Mouse (Mus musculus) forebrain, embryonic 11.5 days (tissue): ENCODE measurements at regions not wholly inside any gene's neighbourhood (a gene's known extent, or its start where the extent isn't known, plus 50 kb on each side); places are given as distances from the start of the nearest gene placed in this dataset.

Source experiments
- ATAC-seq: fragments of 200-750 bp; cut with Nextera tagmentation; replicated peaks from 2 replicates; pipeline ENCODE4 v1.8.0; 2017; ENCODE audit warnings: moderate TSS enrichment; ENCODE audit not compliant: low FRiP score
- DNase-seq: peaks from one replicate; pipeline ENCODE4 v3.0.0-alpha.2; 2017; ENCODE audit warnings: low spot score
- H3K27ac ChIP-seq: fragments of 300-500 bp; sonication (generic); 2 replicates; pipeline ENCODE4 v1.5.1; 2014; ENCODE audit warnings: low read depth, low read length
- H3K27me3 ChIP-seq: fragments of 300-500 bp; sonication (generic); 2 replicates; pipeline ENCODE4 v1.6.1; 2014; ENCODE audit warnings: mild to moderate bottlenecking, low read length, mixed read lengths; ENCODE audit not compliant: control insufficient read depth, insufficient read depth
- H3K36me3 ChIP-seq: fragments of 300-500 bp; sonication (generic); 2 replicates; pipeline ENCODE4 v1.6.1; 2014; ENCODE audit warnings: mild to moderate bottlenecking, low read length, moderate library complexity, mixed read lengths; ENCODE audit not compliant: control insufficient read depth, insufficient read depth
- H3K4me1 ChIP-seq: fragments of 300-500 bp; sonication (generic); replicated peaks from 2 replicates; pipeline ENCODE4 v1.6.1; 2014; ENCODE audit warnings: low read length, mixed read lengths; ENCODE audit not compliant: control insufficient read depth, insufficient read depth
- H3K4me2 ChIP-seq: fragments of 300-500 bp; sonication (generic); 2 replicates; pipeline ENCODE4 v1.6.1; 2014; ENCODE audit warnings: low read depth, mild to moderate bottlenecking, low read length, moderate library complexity, mixed read lengths; ENCODE audit not compliant: severe bottlenecking
- H3K4me3 ChIP-seq: fragments of 300-500 bp; sonication (generic); 2 replicates; pipeline ENCODE4 v1.5.1; 2014; ENCODE audit warnings: low read depth, low read length
- H3K9ac ChIP-seq: fragments of 300-500 bp; sonication (generic); 2 replicates; pipeline ENCODE4 v1.6.1; 2014; ENCODE audit warnings: low read length
- H3K9me3 ChIP-seq: fragments of 300-500 bp; sonication (generic); 2 replicates; pipeline ENCODE4 v1.6.1; 2016; ENCODE audit warnings: low read length, mixed read lengths; ENCODE audit not compliant: control insufficient read depth
- WGBS: fragments of 180-500 bp; shearing (Covaris S2); extraction: QIAGEN DNeasy Blood & Tissue Kit; methylation state at CpG from one replicate; pipeline ENCODE4 v1.1.7; 2014; 5-methylcytosine and 5-hydroxymethylcytosine counted together

DNA sequence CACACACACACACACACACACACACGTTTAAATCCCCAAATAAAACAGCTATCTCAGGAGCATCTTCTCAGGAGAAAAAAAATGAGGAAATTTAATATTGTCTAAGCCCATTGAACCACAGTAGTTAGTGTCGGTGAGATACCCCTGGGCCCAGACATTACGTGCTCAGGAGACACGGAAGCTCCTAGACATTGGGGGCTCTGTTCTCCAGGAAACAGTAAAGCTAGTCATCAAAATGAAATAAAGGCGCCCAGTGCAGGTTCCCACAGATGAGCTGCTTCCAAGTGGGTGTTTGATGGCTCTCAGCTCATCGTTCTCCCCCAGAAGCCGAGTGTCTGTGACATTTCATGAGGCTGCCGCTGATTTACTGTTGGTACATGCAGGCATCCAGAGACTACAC is 325.8 kb upstream of the Gm5415 start:
- DNase-seq, result no peak

GRCm38 (mm10) chr1:32866111-32866510 is 319.0 kb upstream of the Gm5415 start:
- no peak overlapping the region for H3K27ac ChIP-seq
- DNase-seq (no peak), ATAC-seq (no peak)
- no peaks in the 10 kb centered on the region for H3K27me3 ChIP-seq
- H3K4me1 ChIP-seq, result no peaks in the 10 kb centered on the region
- H3K9ac ChIP-seq, result no peak overlapping the region
- H3K4me3 ChIP-seq, result no peak overlapping the region
- no peak overlapping the region for H3K4me2 ChIP-seq
- no peaks in the 10 kb centered on the region for H3K36me3 ChIP-seq
- H3K9me3 ChIP-seq, result no peaks in the 10 kb centered on the region
- 74% methylated on average over 1 of the region's 1 CpGs for WGBS

More for the DNA sequence above, 325.8 kb upstream of the Gm5415 start:
- 84% methylated on average over 8 of the region's 8 CpGs for WGBS
- no peaks in the 10 kb centered on the region for H3K27me3 ChIP-seq
- no peak overlapping the region for H3K9ac ChIP-seq
- H3K4me2 ChIP-seq, result no peak overlapping the region
- H3K9me3 ChIP-seq, result no peaks in the 10 kb centered on the region
- H3K4me3 ChIP-seq, result no peak overlapping the region
- no peak for ATAC-seq
- H3K36me3 ChIP-seq, result no peaks in the 10 kb centered on the region
- no peak overlapping the region for H3K27ac ChIP-seq
- H3K4me1 ChIP-seq, result no peaks in the 10 kb centered on the region

GRCm38 (mm10) chr1:32858040-32858439 is 310.9 kb upstream of the Gm5415 start:
- Histone ChIP-seq H3K9me3 (no peaks in the 10 kb centered on the region), H3K27me3 (no peaks in the 10 kb centered on the region), H3K9ac (no peak overlapping the region), H3K4me2 (no peak overlapping the region), H3K4me3 (no peak overlapping the region), H3K27ac (no peak overlapping the region), H3K36me3 (no peaks in the 10 kb centered on the region), H3K4me1 (no peaks in the 10 kb centered on the region)
- WGBS, result 71% methylated on average over 1 of the region's 1 CpGs
- no peak for DNase-seq
- no peak for ATAC-seq
